Mouse (Mus musculus) heart, postnatal 14 days (tissue): ENCODE results near the gene Cipc. TPM values are rescaled to one million over a fixed set of nuclear protein-coding genes. Genes with fewer than 3 reads are reported as not detected.

ENCODE experiments used
- DNase-seq, 2 experiments: peaks; one replicate each; pipeline ENCODE4 v3.0.0; 2021 to 2022
- intact Hi-C: fragments of 180-260 bp; cut with DNase I; formaldehyde crosslinking; loops from one replicate; pipeline ENCODE4 v1.15.1; 2025
- long read RNA-seq, 2 experiments: library from polyadenylated mRNA; stranded (forward); transcript quantifications; one replicate each; pipeline ENCODE4 v2.0.0; 2021
- total RNA-seq, 2 experiments: library from RNA; stranded (reverse); gene quantifications; 2 replicates each; pipeline ENCODE4 v1.2.3; 2021

Gene Cipc
- 10 to 100 TPM; 44.2 to 45.6 TPM for total RNA-seq
- long read RNA-seq, experiment 1, full-length matches to known transcripts, result 33 of 37 reads
- long read RNA-seq, experiment 1, partial matches to known transcripts, result 0 of 37 reads
- long read RNA-seq, experiment 1, other reads (novel, unspliced or antisense), result 4 of 37 reads
- long read RNA-seq, experiment 2, full-length matches to known transcripts, result 18 of 22 reads
- long read RNA-seq, experiment 2, partial matches to known transcripts, result 1 of 22 reads
- long read RNA-seq, experiment 2, other reads (novel, unspliced or antisense), result 3 of 22 reads

DNA sequence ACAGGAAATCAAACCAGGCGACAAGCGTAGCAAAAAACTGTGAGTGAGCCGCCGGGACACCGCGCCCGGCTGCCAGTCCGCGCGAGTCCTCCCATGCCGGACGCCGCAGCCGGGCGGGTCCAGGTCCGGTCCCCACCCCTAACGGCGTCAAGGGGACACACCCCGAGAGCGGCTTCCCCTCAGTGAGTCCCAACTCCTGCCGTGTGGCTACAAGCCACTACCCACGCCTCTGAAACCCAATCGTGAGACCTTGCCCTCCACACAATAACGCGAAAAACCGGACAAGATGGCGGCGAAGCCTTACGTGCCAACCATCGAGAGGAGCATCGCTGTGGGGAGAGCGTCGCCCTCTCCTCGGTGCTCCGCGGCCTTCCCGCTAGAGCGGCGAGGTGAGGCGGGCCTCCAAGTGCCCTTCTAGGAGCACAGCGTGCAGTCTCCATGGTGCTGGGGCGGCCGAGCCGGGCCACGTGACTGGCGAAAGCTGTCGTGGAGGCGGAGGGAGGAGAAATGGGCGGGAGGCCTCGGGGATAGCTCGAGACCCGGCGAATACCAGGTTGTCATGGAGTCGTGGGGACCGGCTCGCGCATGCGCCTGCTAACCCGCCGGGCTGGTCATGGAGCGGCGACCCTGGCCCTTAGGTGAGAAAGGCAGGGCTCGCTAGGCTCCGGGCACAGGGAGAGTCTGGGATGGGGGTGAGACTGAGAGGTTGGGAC is at the start of gene Cipc:
Gene Cipc, plus strand, starts transcription at position 182 of the 713 bp plus-strand sequence.
- peak; percentile 97 for DNase-seq
- intact Hi-C loops, result no loop called here

GRCm38 (mm10) chr12:86897769-86898273 is 49.0 kb upstream of the Cipc start:
- DNase-seq, result peak in 1 of 2 experiments; percentile 33
- intact Hi-C loops, result no loop called here

DNA sequence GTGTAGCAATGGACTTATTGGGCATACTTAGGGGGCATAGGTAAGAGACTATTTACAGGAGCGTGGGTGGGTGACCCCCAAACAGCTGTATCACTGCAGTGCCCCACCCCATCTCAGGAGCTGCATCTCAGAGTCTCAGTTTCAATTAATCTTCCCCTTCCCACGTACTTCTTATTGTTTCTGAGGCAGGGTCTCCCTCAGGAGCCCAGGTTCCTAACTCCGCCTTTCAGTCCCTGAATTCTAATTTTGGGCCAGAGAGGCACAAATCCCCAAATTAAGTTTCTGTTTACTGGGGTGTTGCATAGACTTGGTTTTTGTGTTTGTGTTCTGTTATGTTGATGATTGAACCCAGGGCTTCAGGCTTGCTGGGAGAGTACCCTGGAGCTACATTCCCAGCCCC is 48.4 kb upstream of the Cipc start:
- no peak for DNase-seq
- intact Hi-C loops, result no loop called here

DNA sequence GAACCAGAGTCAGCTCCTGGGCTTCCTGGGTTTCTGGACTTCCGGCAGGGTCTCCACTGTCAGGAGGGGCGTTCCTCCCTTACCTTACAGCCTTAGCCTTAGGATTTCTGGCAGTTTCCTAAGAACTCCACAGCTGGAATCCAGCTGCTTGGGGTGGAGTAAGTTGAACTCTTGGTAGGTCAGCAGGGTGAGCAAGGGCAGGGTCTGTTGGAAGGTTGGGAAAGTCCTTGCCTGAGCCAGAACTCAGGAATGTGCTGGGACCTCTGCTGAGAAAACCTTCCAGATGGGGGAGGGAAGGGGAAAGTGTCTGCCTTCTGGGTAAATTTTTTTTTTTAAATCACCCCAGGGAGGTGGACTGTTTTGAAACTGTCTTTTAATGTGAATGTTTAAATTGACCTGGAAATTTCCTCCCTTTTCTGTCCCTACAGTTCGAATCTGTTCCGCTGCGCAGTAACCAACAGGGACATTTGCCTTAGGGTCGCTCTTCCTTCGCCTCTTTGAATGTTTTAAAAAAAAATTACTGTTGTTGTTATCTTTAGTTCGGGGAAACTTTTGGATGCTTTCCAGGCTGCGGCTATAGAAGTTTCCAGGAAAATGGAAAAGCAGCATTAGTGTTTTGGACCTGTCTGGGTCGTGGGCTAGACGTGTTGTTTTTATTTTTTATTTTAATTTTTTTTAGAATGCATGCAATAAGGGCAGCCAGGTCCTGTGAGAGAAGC is 47.2 kb upstream of the Cipc start:
- intact Hi-C loops, result no loop called here
- DNase-seq, result peak; percentile 54 to 75

GRCm38 (mm10) chr12:86903828-86904806 is 42.7 kb upstream of the Cipc start:
- intact Hi-C loops, result no loop called here
- DNase-seq, result no peak

- intact Hi-C loops, result loop anchor here (1.0 to 5.0 kb wide), 2 partner anchors 110 to 133 kb away; no protein-coding TSS in a partner anchor
These were observed 41.6 kb upstream of the Cipc start for GRCm38 (mm10) chr12:86905203-86905602.

DNA sequence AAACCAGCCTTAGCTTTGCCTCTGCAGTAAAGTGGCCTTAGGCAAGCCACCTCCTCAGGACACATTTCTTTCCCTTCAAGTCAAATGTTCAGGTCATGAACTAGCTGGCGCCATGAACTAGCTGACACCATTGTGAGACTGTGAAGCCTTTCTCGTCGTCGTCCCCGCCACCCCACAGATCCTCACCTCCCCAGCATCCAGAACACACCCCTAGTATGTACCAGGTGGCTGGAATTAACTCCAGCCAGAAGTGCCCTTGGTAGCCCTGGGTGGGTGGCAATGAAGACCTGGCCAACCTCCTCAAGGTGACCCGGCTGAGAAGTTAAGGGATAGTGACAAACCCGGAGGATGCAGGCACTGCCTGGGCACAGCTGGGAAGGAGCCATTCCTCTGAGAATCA is 41.0 kb upstream of the Cipc start:
- intact Hi-C loops, result loop anchor here (1.0 to 5.0 kb wide), 2 partner anchors 111 to 134 kb away; no protein-coding TSS in a partner anchor
- DNase-seq, result no peak

More at GRCm38 (mm10) chr12:86905203-86905602, 41.6 kb upstream of the Cipc start:
- peak in 1 of 2 experiments; percentile 76 for DNase-seq

- intact Hi-C loops, result loop anchor here (5.0 kb wide), 1 partner anchor 134 kb away; no protein-coding TSS in a partner anchor
- peak; percentile 91 to 92 for DNase-seq
These were observed 40.4 kb upstream of the Cipc start for GRCm38 (mm10) chr12:86906395-86906794.

GRCm38 (mm10) chr12:86911482-86911931 is 35.3 kb upstream of the Cipc start:
- DNase-seq, result peak in 1 of 2 experiments; percentile 19
- intact Hi-C loops, result no loop called here

- DNase-seq, result peak in 1 of 2 experiments; percentile 10
- intact Hi-C loops, result no loop called here
These were observed 34.3 kb upstream of the Cipc start for GRCm38 (mm10) chr12:86912335-86913093.

GRCm38 (mm10) chr12:86914351-86914750 is 32.5 kb upstream of the Cipc start:
- intact Hi-C loops, result no loop called here
- no peak for DNase-seq

- no peak for DNase-seq
- intact Hi-C loops, result no loop called here
These were observed 32.1 kb upstream of the Cipc start for GRCm38 (mm10) chr12:86914756-86915155.

DNA sequence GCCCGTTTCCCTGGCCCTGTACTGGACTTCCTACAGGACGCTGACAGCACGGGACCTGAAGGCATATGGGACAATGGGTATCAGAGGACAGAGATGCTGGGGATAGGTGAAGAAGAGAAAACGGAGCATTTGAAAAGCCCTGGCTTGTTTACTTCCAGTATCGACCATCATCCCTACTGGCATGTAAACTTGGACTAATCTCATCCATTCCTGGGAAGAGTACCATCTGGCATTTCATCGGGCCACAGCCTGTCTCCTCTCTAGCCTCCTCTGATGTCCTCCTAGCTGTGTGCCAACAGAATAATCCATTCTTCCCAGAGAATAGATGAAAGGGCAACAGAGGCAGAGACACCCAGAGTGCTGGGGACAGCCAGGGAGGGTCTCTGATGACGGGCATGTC is 31.2 kb upstream of the Cipc start:
- no peak for DNase-seq
- intact Hi-C loops, result no loop called here

GRCm38 (mm10) chr12:86916796-86917573 is 29.9 kb upstream of the Cipc start:
- intact Hi-C loops, result no loop called here

DNA sequence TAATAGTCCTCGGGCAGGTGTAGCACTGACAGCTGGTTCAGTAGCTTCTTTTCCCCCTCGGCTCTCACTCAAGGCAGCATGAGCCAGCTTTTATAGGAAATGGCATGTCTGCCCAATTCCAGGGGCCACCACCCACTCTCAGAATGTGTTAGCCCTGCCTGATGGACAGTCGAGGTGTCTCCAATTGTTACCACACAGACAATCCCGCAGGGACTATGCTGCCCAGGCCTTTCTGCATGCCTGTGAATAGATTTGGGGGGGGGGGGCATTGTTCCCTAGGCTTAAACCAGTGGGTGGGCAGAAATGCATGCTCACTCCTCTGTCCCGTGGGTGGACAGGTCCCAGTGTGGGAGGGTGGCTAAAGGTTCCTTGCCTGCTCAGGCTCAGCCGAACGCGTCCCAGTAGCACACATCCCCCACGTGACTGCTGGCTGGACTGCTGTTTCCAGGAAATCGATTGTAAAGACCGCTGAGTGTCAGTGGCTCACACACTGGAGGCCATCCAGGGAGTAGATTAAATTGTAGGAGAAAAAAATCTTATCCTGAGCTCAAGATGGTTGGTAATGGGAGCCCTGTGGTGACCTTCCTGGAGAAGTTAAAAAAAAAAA is 28.4 kb upstream of the Cipc start:
- DNase-seq, result peak; percentile 52 to 64
- intact Hi-C loops, result no loop called here

More at GRCm38 (mm10) chr12:86916796-86917573, 29.9 kb upstream of the Cipc start:
- no peak for DNase-seq

DNA sequence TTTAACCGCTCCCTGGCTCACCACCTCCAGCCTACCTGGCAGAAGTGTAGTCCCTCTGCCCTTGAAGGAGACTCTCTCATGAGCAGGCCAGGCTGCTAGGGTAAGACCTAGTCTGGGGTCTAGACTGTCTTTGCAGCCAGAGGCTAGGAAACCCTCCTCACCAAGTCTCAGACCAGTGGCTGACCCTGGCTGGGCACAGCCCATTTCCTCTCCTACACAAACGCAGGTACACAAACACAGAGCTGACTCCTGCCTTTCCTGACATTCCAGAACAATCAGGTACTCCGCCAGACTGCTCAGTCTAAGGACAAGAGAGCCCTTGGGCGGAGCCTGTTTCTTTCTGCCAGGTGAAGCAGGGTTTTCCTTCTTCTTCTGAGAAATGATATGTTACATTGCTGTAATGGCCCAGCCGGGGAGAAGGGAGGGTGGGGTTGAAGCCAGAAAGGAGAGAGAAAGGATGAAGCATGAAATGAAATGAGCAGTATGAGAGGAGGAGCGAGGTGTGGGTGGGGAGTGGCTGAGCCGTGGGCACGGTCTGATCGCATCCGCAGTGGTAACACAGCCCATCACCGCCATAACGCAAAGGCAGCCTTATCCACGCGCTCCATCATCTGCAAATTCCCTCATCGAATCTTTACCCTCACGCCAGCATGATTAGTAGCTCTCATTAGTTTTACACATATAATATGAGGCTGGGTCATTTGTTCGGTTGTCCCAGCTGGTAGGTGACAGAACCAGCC is 27.7 kb upstream of the Cipc start:
- DNase-seq, result no peak
- intact Hi-C loops, result no loop called here

DNA sequence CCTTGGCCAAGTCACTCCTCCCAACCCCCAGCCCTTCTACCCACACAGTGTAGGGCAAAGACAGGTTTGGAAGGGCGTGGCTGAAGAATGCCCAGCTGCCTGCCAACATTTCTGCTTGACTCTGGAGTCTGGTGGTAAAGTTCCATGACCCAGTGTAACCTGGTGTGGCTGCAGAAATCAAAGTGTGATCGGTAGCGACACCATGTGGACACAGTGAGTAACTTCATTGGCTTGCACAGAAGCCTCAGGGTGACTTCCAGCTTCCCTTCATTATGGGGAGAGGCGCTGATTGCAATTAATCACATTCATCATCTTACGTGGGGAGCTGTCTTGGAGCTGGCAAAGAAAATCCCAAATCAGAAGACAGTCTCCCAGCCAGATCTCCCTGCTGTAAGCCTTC is 23.0 kb upstream of the Cipc start:
- intact Hi-C loops, result loop anchor here (1.0 to 10.0 kb wide), 3 partner anchors 128 to 151 kb away; no protein-coding TSS in a partner anchor
- DNase-seq, result peak; percentile 86 to 92
